Mouse (Mus musculus) kidney, adult 9 months (tissue): ENCODE data around the gene Btnl10.
"Not testable (repeated sequence)": the region's sequence is repeated elsewhere in the genome, so short reads cannot be mapped to it uniquely, and the experiment has no call there.

ENCODE experiments used
- DNase-seq: peaks from one replicate; pipeline ENCODE4 v3.0.0; 2022

Gene Btnl10

GRCm38 (mm10) chr11:58931576-58931975, 13.9 kb downstream of the Btnl10 start:
- no peak for DNase-seq

- DNase-seq = no peak
Observed at GRCm38 (mm10) chr11:58937909-58938308, 20.2 kb downstream of the Btnl10 start.

GRCm38 (mm10) chr11:58938322-58939087, 20.8 kb downstream of the Btnl10 start, which contains the start of gene Rnf187:
Gene Rnf187, minus strand, starts transcription at chr11:58938916.
- DNase-seq = peak; percentile 95

- DNase-seq = no peak
Observed at GRCm38 (mm10) chr11:58939088-58939439, 21.4 kb downstream of the Btnl10 start.

GRCm38 (mm10) chr11:58944136-58944535, 26.4 kb downstream of the Btnl10 start:
- no peak for DNase-seq

- no peak for DNase-seq
Observed at GRCm38 (mm10) chr11:58947306-58947705, 29.6 kb downstream of the Btnl10 start.

GRCm38 (mm10) chr11:58947798-58948528, 30.3 kb downstream of the Btnl10 start:
- DNase-seq = no peak

- peak; percentile 83 for DNase-seq
Observed at GRCm38 (mm10) chr11:58948542-58949479, 31.1 kb downstream of the Btnl10 start, which contains the start of gene Hist3h2ba. Gene Hist3h2ba, plus strand, starts transcription at chr11:58948920.

GRCm38 (mm10) chr11:58949480-58950431, 32.0 kb downstream of the Btnl10 start:
- DNase-seq = no peak

- DNase-seq = no peak
Observed at GRCm38 (mm10) chr11:58951210-58951609, 33.5 kb downstream of the Btnl10 start.

- no peak for DNase-seq
Observed at GRCm38 (mm10) chr11:58953351-58954169, 35.9 kb downstream of the Btnl10 start.

GRCm38 (mm10) chr11:58954170-58954419, 36.4 kb downstream of the Btnl10 start:
- not testable (repeated sequence) for DNase-seq

- peak; percentile 98 for DNase-seq
Observed at GRCm38 (mm10) chr11:58954420-58955142, 36.9 kb downstream of the Btnl10 start, which contains the start of the genes Hist3h2a and Trim17. Gene Hist3h2a, plus strand, starts transcription at chr11:58954685. Gene Trim17, plus strand, starts transcription at chr11:58954685.

- peak; percentile 35 for DNase-seq
Observed at GRCm38 (mm10) chr11:58955143-58955867, 37.6 kb downstream of the Btnl10 start.

- DNase-seq = no peak
Observed at GRCm38 (mm10) chr11:58955868-58956257, 38.2 kb downstream of the Btnl10 start.

- no peak for DNase-seq
Observed at GRCm38 (mm10) chr11:58957226-58957914, 39.7 kb downstream of the Btnl10 start.

GRCm38 (mm10) chr11:58958536-58958935, 40.8 kb downstream of the Btnl10 start:
- no peak for DNase-seq

- no peak for DNase-seq
Observed at GRCm38 (mm10) chr11:58959186-58959825, 41.6 kb downstream of the Btnl10 start.
